Mouse (Mus musculus) forebrain, embryonic 12.5 days (tissue): ENCODE results near the gene Gm11214. TPM values are rescaled to one million over a fixed set of nuclear protein-coding genes. Genes with fewer than 3 reads are reported as not detected.

Experiments
- ATAC-seq: fragments of 200-750 bp; cut with Nextera tagmentation; 2 replicates; pipeline ENCODE4 v1.8.0; 2017; ENCODE audit warnings: moderate TSS enrichment; ENCODE audit not compliant: low FRiP score
- H3K27ac ChIP-seq: fragments of 300-500 bp; sonication (generic); 2 replicates; pipeline ENCODE4 v1.5.1; 2016; ENCODE audit warnings: mild to moderate bottlenecking
- H3K27me3 ChIP-seq: fragments of 300-500 bp; sonication (generic); 2 replicates; pipeline ENCODE4 v1.6.1; 2016; ENCODE audit warnings: mild to moderate bottlenecking
- H3K36me3 ChIP-seq: fragments of 300-500 bp; sonication (generic); replicated peaks from 2 replicates; pipeline ENCODE4 v1.6.1; 2016; ENCODE audit warnings: mild to moderate bottlenecking
- H3K4me1 ChIP-seq: fragments of 300-500 bp; sonication (generic); 2 replicates; pipeline ENCODE4 v1.6.1; 2016
- H3K4me2 ChIP-seq: fragments of 300-500 bp; sonication (generic); 2 replicates; pipeline ENCODE4 v1.6.1; 2016; ENCODE audit warnings: mild to moderate bottlenecking, moderate library complexity
- H3K4me3 ChIP-seq: fragments of 300-500 bp; sonication (generic); replicated peaks from 2 replicates; pipeline ENCODE4 v1.5.1; 2016; ENCODE audit warnings: mild to moderate bottlenecking
- H3K9ac ChIP-seq: fragments of 300-500 bp; sonication (generic); 2 replicates; pipeline ENCODE4 v1.6.1; 2016; ENCODE audit warnings: mild to moderate bottlenecking
- H3K9me3 ChIP-seq: fragments of 300-500 bp; sonication (generic); 2 replicates; pipeline ENCODE4 v1.6.1; 2016
- WGBS: fragments of 180-500 bp; shearing (Covaris S2); methylation state at CpG from one replicate; pipeline ENCODE4 v1.1.7; 2016; 5-methylcytosine and 5-hydroxymethylcytosine counted together
- polyA plus RNA-seq: library from polyadenylated mRNA; unstranded; fragments of >200 nt; fragmentation: Nextera tagmentation; extraction: Ambion mirVana; gene quantifications from 2 replicates; pipeline ENCODE4 v1.2.1, GENCODE M21; 2016

Gene Gm11214
- polyA plus RNA-seq, 1 experiment from 2014 or later: not detected

DNA sequence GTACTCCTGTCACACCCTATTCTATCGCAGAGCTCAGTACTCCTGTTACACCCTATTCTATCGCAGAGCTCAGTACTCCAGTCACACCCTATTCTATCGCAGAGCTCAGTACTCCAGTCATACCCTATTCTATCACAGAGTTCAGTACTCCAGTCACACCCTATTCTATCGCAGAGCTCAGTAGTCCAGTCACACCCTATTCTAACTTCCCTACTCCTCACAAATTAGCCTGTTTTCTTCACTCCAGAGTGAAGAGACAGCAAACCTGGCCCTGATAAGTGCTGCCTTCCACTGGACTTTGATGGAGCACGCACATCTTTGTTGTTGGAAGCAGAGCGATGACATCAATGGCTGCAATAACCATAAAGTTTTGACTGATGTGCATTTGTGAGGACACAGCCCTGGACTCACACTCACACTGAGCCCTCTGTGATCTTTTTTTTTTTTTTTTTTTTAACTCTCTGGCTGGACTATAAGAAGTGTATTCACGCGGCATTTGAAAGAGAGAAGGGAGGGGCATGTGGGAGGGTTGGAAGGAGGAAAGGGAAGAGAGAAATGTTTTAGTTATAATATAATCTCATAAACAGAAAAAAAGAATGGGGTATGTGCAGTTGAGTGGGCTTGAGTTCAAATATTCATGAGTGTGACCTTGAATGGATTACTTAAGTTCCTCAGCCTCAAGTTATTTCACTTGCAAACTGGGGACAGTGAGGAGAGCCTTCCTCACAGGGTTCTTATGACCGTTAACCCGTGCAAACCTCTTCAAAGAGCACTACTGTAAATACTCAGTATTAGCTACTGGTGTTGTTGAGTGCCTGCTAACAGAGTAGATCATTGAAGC lies 21.5 kb upstream of the Gm11214 start:
- H3K27ac ChIP-seq: no peak overlapping the region
- H3K9me3 ChIP-seq: no peaks in the 10 kb centered on the region
- H3K27me3 ChIP-seq: no peaks in the 10 kb centered on the region
- no peak overlapping the region for H3K4me2 ChIP-seq
- WGBS: 93% methylated on average over 10 of the region's 10 CpGs
- H3K4me3 ChIP-seq: no peak overlapping the region
- no peak for ATAC-seq
- no peaks in the 10 kb centered on the region for H3K36me3 ChIP-seq
- no peaks in the 10 kb centered on the region for H3K4me1 ChIP-seq
- no peak overlapping the region for H3K9ac ChIP-seq

DNA sequence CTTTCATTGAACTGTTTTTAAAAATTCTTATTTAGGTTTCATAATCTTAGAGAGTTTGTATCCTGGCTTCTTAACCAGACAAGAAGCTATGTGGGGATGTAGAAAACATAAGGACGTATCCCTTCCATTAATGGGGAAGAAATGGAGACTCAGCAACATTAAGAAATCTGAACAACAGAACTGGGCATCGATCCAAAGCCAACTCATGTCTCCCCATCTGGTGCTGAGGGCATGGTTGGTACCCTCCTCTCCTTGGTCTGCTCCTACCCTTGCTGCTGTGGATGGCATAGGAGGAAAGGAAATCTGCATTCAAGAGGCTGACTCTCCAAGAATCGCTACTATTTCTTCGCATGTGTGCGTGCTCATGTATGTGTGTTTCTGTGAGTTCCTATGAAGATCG lies 20.5 kb upstream of the Gm11214 start:
- ATAC-seq: no peak
- H3K9me3 ChIP-seq: no peaks in the 10 kb centered on the region
- 92% methylated on average over 6 of the region's 6 CpGs for WGBS
- H3K4me3 ChIP-seq: no peak overlapping the region
- H3K27ac ChIP-seq: no peak overlapping the region
- H3K9ac ChIP-seq: no peak overlapping the region
- no peak overlapping the region for H3K4me2 ChIP-seq
- no peaks in the 10 kb centered on the region for H3K27me3 ChIP-seq
- no peaks in the 10 kb centered on the region for H3K4me1 ChIP-seq
- no peaks in the 10 kb centered on the region for H3K36me3 ChIP-seq

DNA sequence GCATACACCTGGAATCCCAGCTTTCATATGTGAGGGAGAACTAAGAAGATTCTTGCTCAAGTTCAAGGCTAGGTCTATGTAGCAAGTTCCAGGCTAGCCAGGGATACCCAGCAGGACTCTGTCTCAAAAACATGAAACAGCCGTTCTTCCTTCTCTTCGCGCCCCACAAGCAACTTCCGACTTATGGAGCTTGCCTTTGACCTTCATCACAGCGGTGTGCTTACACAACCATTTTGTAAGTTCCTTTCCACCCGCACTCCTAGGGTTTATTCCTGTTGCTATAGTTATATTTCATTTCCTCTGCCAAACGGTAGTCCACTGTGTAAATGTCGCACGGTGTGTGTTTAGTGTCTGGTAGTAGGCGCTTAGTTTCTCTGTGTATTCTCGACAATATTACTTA lies 19.9 kb upstream of the Gm11214 start:
- Histone ChIP-seq H3K27me3 (no peaks in the 10 kb centered on the region), H3K27ac (no peak overlapping the region), H3K4me1 (no peaks in the 10 kb centered on the region), H3K9ac (no peak overlapping the region), H3K4me3 (no peak overlapping the region), H3K4me2 (no peak overlapping the region), H3K9me3 (no peaks in the 10 kb centered on the region), H3K36me3 (no peaks in the 10 kb centered on the region)
- WGBS: 88% methylated on average over 11 of the region's 11 CpGs
- ATAC-seq: no peak

DNA sequence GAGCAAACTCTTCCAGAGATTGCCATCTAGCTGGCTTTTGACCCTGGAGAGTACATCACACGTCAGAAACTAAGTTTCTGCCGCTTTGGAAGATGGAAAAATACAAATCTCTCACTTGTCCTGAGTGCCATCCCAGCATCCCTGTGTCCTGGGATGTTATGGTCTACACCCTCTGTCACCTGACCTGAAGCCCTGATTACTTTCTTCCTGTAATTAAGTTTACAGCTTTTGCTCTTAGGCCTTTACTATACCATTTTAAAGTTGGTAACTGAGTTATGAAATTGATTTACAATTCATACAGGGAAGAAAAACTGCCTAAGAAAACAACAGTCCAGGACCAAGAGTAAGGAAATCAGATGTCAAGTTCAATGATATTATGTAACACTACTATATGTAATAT lies 19.3 kb upstream of the Gm11214 start:
- Histone ChIP-seq H3K36me3 (no peaks in the 10 kb centered on the region), H3K4me3 (no peak overlapping the region), H3K4me1 (no peaks in the 10 kb centered on the region), H3K27ac (no peak overlapping the region), H3K9me3 (no peaks in the 10 kb centered on the region), H3K9ac (no peak overlapping the region), H3K4me2 (no peak overlapping the region), H3K27me3 (no peaks in the 10 kb centered on the region)
- WGBS: 87% methylated on average over 2 of the region's 2 CpGs
- ATAC-seq: no peak

- no peak overlapping the region for H3K27ac ChIP-seq
- WGBS: 86% methylated on average over 3 of the region's 3 CpGs
- H3K27me3 ChIP-seq: no peaks in the 10 kb centered on the region
- no peak overlapping the region for H3K9ac ChIP-seq
- H3K4me3 ChIP-seq: no peak overlapping the region
- H3K4me1 ChIP-seq: no peaks in the 10 kb centered on the region
- H3K9me3 ChIP-seq: no peaks in the 10 kb centered on the region
- no peaks in the 10 kb centered on the region for H3K36me3 ChIP-seq
- H3K4me2 ChIP-seq: no peak overlapping the region
- ATAC-seq: no peak
These were observed 18.4 kb upstream of the Gm11214 start for GRCm38 (mm10) chr4:63681557-63681956.

GRCm38 (mm10) chr4:63675128-63675527 lies 11.9 kb upstream of the Gm11214 start:
- H3K4me2 ChIP-seq: no peak overlapping the region
- no peak overlapping the region for H3K9ac ChIP-seq
- H3K27ac ChIP-seq: no peak overlapping the region
- no peaks in the 10 kb centered on the region for H3K9me3 ChIP-seq
- H3K36me3 ChIP-seq: no peaks in the 10 kb centered on the region
- no peak for ATAC-seq
- H3K27me3 ChIP-seq: no peaks in the 10 kb centered on the region
- H3K4me3 ChIP-seq: no peak overlapping the region
- no peaks in the 10 kb centered on the region for H3K4me1 ChIP-seq
- 82% methylated on average over 2 of the region's 2 CpGs for WGBS

GRCm38 (mm10) chr4:63668255-63668654 lies 5.1 kb upstream of the Gm11214 start:
- H3K9ac ChIP-seq: no peak overlapping the region
- no peak overlapping the region for H3K4me3 ChIP-seq
- H3K4me1 ChIP-seq: no peaks in the 10 kb centered on the region
- WGBS: 89% methylated on average over 4 of the region's 4 CpGs
- H3K36me3 ChIP-seq: no peaks in the 10 kb centered on the region
- no peak overlapping the region for H3K27ac ChIP-seq
- ATAC-seq: no peak
- H3K27me3 ChIP-seq: no peaks in the 10 kb centered on the region
- H3K4me2 ChIP-seq: no peak overlapping the region
- no peaks in the 10 kb centered on the region for H3K9me3 ChIP-seq

DNA sequence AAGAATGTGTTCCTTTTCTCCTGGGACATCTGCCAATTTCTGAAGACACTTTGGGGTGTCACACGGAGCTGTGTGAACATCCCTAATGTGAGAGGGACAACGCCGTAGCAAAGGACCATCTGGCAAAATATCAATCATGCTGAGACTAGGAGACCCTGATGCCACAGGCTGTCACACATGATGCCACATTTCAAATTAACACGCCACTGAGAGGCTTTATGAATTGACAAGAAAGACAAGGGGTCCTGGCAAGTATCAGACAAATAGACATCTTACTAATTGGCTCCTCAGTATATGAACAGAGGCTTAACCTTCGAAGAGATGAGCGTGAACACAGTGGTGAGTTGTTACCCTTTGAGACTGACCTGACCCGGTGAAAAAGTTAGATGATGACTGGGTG lies 2.6 kb upstream of the Gm11214 start:
- Histone ChIP-seq H3K4me2 (no peak overlapping the region), H3K27me3 (no peaks in the 10 kb centered on the region), H3K9ac (no peak overlapping the region), H3K9me3 (no peaks in the 10 kb centered on the region), H3K4me1 (no peaks in the 10 kb centered on the region), H3K27ac (no peak overlapping the region), H3K36me3 (no peaks in the 10 kb centered on the region), H3K4me3 (no peak overlapping the region)
- peak; percentile 76; the same call in 1 of the 2 replicates for ATAC-seq
- WGBS: 70% methylated on average over 7 of the region's 7 CpGs

DNA sequence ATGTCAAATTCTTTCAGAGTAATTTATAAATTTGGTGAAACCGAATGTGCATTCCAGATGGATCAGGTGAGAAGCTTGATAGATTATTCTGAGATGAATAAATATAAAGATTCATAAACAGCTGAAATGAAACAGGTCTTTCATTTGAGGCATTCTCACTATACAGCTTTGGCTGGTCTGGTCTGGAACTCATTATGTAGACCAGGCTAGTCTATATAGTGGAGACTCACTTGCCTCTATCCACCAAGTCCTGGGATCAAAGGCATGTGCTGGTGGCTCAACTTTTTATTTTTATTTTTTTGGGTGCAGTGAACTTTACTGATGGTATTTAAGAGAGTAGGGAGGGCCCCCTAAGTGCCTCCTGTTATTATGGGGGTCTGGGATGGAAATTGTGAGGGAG lies 1.3 kb downstream of the Gm11214 start:
- Histone ChIP-seq H3K36me3 (no peaks in the 10 kb centered on the region), H3K9ac (no peak overlapping the region), H3K27ac (no peak overlapping the region), H3K4me3 (no peak overlapping the region), H3K4me1 (no peaks in the 10 kb centered on the region), H3K9me3 (no peaks in the 10 kb centered on the region), H3K4me2 (no peak overlapping the region), H3K27me3 (no peaks in the 10 kb centered on the region)
- no peak for ATAC-seq
- 29% methylated on average over 1 of the region's 1 CpGs for WGBS

DNA sequence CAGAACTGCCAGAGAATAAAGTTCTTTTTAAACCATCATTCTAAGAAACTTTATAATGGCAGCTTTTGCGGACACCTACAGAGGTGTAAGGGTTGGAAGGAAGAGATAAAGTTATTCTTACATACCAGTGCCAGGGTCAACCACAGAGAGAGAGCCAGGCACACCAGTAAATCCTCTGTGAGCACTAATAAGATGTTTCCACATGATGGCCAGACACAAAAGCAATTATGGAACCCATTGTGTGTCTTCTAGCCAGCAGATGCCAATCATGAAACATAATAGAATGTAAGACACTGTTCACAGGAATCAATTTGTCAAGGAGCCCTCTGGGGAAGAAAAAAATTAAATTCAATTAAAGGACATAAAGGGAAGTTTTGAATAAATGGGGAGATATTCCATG lies 1.8 kb downstream of the Gm11214 start:
- Histone ChIP-seq H3K4me1 (no peaks in the 10 kb centered on the region), H3K27ac (no peak overlapping the region), H3K9ac (no peak overlapping the region), H3K27me3 (no peaks in the 10 kb centered on the region), H3K4me3 (no peak overlapping the region), H3K9me3 (no peaks in the 10 kb centered on the region), H3K36me3 (no peaks in the 10 kb centered on the region), H3K4me2 (no peak overlapping the region)
- 11% methylated on average over 1 of the region's 1 CpGs for WGBS
- peak; percentile 44; the same call in 1 of the 2 replicates for ATAC-seq

GRCm38 (mm10) chr4:63659775-63660174 lies 3.4 kb downstream of the Gm11214 start:
- no peaks in the 10 kb centered on the region for H3K4me1 ChIP-seq
- no peak overlapping the region for H3K9ac ChIP-seq
- no peaks in the 10 kb centered on the region for H3K9me3 ChIP-seq
- 85% methylated on average over 1 of the region's 1 CpGs for WGBS
- H3K4me2 ChIP-seq: no peak overlapping the region
- no peaks in the 10 kb centered on the region for H3K36me3 ChIP-seq
- H3K27ac ChIP-seq: no peak overlapping the region
- no peak for ATAC-seq
- H3K27me3 ChIP-seq: no peaks in the 10 kb centered on the region
- H3K4me3 ChIP-seq: no peak overlapping the region

DNA sequence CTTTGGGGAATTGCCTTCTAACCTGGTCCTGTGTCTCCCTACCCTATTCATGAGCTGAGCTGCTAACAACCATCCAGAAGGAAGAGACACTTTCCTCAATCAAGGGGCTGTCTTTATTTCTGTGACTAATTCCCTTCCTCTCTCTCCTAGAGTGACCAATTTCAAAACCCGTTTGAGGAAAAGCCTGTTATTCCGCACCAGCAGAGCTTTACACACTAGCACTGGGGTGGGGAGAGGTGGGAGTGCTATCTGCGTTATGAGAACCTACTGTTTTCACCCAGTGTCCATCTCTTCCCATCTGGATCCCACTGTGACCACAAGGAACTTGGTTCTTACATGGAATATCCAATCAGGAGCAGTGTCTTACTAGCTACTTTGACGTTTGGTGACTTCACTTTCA lies 4.1 kb downstream of the Gm11214 start:
- H3K4me3 ChIP-seq: no peak overlapping the region
- ATAC-seq: no peak
- H3K36me3 ChIP-seq: no peaks in the 10 kb centered on the region
- no peak overlapping the region for H3K4me2 ChIP-seq
- WGBS: 8% methylated on average over 4 of the region's 4 CpGs
- H3K27me3 ChIP-seq: no peaks in the 10 kb centered on the region
- H3K27ac ChIP-seq: no peak overlapping the region
- H3K9ac ChIP-seq: no peak overlapping the region
- no peaks in the 10 kb centered on the region for H3K4me1 ChIP-seq
- no peaks in the 10 kb centered on the region for H3K9me3 ChIP-seq

DNA sequence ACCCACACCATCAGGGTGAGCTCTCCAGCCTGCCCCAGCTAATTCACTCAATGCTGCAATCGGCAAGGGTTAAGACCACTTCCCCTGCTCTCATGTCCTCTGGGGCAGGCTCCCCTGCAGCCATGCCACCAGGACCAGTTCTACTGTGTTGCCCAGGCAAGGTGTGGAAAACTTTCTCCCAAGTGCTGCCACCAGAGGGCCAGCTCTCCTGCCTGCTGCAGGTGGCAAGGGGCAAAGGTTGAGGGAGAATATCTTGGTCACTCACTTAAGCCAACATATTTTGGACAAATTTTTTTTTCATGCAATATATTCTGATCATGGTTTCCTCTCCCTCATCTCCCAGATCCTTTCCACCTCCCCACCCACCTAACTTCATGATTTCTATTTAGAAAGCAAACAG lies 8.8 kb downstream of the Gm11214 start:
- Histone ChIP-seq H3K4me3 (no peak overlapping the region), H3K36me3 (no peaks in the 10 kb centered on the region), H3K9me3 (no peaks in the 10 kb centered on the region), H3K4me1 (no peaks in the 10 kb centered on the region), H3K4me2 (no peak overlapping the region), H3K9ac (no peak overlapping the region), H3K27me3 (no peaks in the 10 kb centered on the region), H3K27ac (no peak overlapping the region)
- WGBS: 89% methylated on average over 1 of the region's 1 CpGs
- ATAC-seq: no peak
